Mouse (Mus musculus): ENCODE measurements at regions not wholly inside any gene's neighbourhood (a gene's known extent, or its start where the extent isn't known, plus 50 kb on each side); places are given as distances from the start of the nearest gene placed in this dataset.

- no peak for TF ChIP-seq POLR2A (IDR thresholded peaks at IDR 0.05; ENCODE audit: borderline replicate concordance, extremely low read depth, low read depth, low read length)
- TF ChIP-seq CTCF (IDR thresholded peaks at IDR 0.05; ENCODE audit: insufficient read depth, low read length): no peak
Measured at GRCm38 (mm10) chr12:112306208-112306607, 160.2 kb downstream of the Kif26a start.
